Mouse (Mus musculus) forebrain, embryonic 11.5 days (tissue): ENCODE measurements around the gene Ciart. TPM values are rescaled to one million over a fixed set of nuclear protein-coding genes. Genes with fewer than 3 reads are reported as not detected.

Experiments
- ATAC-seq: fragments of 200-750 bp; cut with Nextera tagmentation; replicated peaks from 2 replicates; pipeline ENCODE4 v1.8.0; 2017; ENCODE audit warnings: moderate TSS enrichment; ENCODE audit not compliant: low FRiP score
- DNase-seq: peaks from one replicate; pipeline ENCODE4 v3.0.0-alpha.2; 2017; ENCODE audit warnings: low spot score
- H3K27ac ChIP-seq: fragments of 300-500 bp; sonication (generic); 2 replicates; pipeline ENCODE4 v1.5.1; 2014; ENCODE audit warnings: low read depth, low read length
- H3K27me3 ChIP-seq: fragments of 300-500 bp; sonication (generic); 2 replicates; pipeline ENCODE4 v1.6.1; 2014; ENCODE audit warnings: mild to moderate bottlenecking, low read length, mixed read lengths; ENCODE audit not compliant: control insufficient read depth, insufficient read depth
- H3K36me3 ChIP-seq: fragments of 300-500 bp; sonication (generic); 2 replicates; pipeline ENCODE4 v1.6.1; 2014; ENCODE audit warnings: mild to moderate bottlenecking, low read length, moderate library complexity, mixed read lengths; ENCODE audit not compliant: control insufficient read depth, insufficient read depth
- H3K4me1 ChIP-seq: fragments of 300-500 bp; sonication (generic); replicated peaks from 2 replicates; pipeline ENCODE4 v1.6.1; 2014; ENCODE audit warnings: low read length, mixed read lengths; ENCODE audit not compliant: control insufficient read depth, insufficient read depth
- H3K4me2 ChIP-seq: fragments of 300-500 bp; sonication (generic); 2 replicates; pipeline ENCODE4 v1.6.1; 2014; ENCODE audit warnings: low read depth, mild to moderate bottlenecking, low read length, moderate library complexity, mixed read lengths; ENCODE audit not compliant: severe bottlenecking
- H3K4me3 ChIP-seq: fragments of 300-500 bp; sonication (generic); 2 replicates; pipeline ENCODE4 v1.5.1; 2014; ENCODE audit warnings: low read depth, low read length
- H3K9ac ChIP-seq: fragments of 300-500 bp; sonication (generic); 2 replicates; pipeline ENCODE4 v1.6.1; 2014; ENCODE audit warnings: low read length
- H3K9me3 ChIP-seq: fragments of 300-500 bp; sonication (generic); 2 replicates; pipeline ENCODE4 v1.6.1; 2016; ENCODE audit warnings: low read length, mixed read lengths; ENCODE audit not compliant: control insufficient read depth
- WGBS: fragments of 180-500 bp; shearing (Covaris S2); extraction: QIAGEN DNeasy Blood & Tissue Kit; methylation state at CpG from one replicate; pipeline ENCODE4 v1.1.7; 2014; 5-methylcytosine and 5-hydroxymethylcytosine counted together
- polyA plus RNA-seq: library from polyadenylated mRNA; unstranded; fragments of >200 nt; fragmentation: Nextera tagmentation; extraction: Ambion mirVana; gene quantifications from 2 replicates; pipeline ENCODE4 v1.2.1, GENCODE M21; 2014

Ciart gene
- polyA plus RNA-seq: 5.8 and 7.7 TPM in 2 replicates

DNA sequence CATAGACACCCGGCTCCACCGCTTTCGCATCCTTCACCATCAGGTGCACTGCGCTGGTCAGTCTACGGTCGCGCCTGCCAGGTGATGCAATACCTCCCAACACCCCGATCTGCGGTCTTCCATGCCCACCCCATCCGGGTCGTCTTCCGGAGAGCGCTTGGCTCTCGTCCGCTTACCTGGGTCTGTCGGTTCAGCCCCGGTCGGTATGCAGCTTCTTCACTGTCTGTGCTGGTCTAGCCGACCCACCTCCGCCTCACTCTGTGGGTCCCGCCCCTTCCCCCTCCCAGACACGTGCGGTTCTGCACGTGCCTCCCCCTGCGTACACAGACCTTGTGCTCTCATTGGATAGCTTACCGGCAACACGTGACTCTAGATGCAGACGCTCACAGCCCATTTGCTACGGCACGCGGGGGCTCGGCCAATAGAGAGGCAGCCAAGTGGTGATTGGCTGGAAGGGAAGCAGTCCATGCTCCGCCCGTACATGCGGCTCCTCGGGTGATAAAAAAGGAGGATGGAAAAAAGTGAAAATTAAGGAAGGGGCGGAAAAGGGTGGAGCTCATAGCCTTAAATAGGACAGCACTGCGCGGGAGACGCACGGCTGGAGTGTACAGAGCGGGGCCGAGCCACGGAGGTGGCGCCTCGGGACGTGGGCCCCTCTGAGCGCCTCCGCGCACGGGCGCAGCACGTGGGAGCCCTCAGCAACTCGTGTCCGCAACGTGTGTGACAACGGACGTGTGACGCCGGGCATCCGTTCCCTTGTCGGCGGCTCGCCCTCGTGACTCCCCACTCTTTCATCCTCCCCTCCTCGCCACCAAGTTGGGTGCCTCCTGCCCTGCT, at the start of gene Ciart:
Gene Ciart, minus strand, starts transcription at position 273 of the 837 bp plus-strand sequence.
- Histone ChIP-seq H3K9me3 (no peaks in the 10 kb centered on the region), H3K27me3 (no peaks in the 10 kb centered on the region; the same call in 1 of the 2 replicates)

DNA sequence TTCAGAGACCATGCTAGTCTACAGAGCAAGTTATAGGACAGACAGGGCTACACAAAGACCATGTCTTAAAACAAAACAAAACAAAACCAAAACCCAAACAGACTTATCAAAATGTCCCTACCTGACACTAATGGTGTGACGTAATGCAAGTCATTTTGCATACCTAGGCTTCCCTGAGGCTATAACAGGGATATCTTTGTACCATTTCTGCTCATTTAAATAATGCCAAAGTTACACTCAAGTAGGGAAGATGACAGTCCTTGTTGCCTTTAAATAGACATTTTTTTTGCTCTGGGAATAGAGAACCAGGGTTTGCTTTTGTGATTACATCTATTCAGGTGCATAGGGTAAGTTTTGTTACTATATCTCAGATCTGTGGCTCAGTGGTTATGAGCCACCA, 49.4 kb upstream of the Ciart start:
- DNase-seq: no peak
- Histone ChIP-seq H3K4me1 (no peaks in the 10 kb centered on the region; the same call in 1 of the 2 replicates), H3K4me2 (0 out of 2 replicates have a peak overlapping the region, but pooled peaks have one; percentile 15), H3K9me3 (no peaks in the 10 kb centered on the region), H3K9ac (no peak overlapping the region), H3K27me3 (no peaks in the 10 kb centered on the region), H3K4me3 (no peak overlapping the region), H3K27ac (no peak overlapping the region), H3K36me3 (peaks cover 8% of the 10 kb centered on the region; the same call in 1 of the 2 replicates)
- 88% methylated on average over 1 of the region's 1 CpGs for WGBS
- ATAC-seq: no peak

More for the DNA sequence above, at the start of gene Ciart:
- Histone ChIP-seq H3K4me3 (peak within 1 kb of the TSS; percentile 51), H3K4me1 (peaks cover 10% of the 10 kb centered on the region), H3K4me2 (peak within 1 kb of the TSS; percentile 99), H3K9ac (peak within 1 kb of the TSS; percentile 43), H3K27ac (no peak within 1 kb of the TSS), H3K36me3 (no peaks in the 10 kb centered on the region)
- DNase-seq: peak; percentile 96
- WGBS: under 1% methylated on average over 66 of the region's 66 CpGs
- peak; percentile 100 for ATAC-seq

DNA sequence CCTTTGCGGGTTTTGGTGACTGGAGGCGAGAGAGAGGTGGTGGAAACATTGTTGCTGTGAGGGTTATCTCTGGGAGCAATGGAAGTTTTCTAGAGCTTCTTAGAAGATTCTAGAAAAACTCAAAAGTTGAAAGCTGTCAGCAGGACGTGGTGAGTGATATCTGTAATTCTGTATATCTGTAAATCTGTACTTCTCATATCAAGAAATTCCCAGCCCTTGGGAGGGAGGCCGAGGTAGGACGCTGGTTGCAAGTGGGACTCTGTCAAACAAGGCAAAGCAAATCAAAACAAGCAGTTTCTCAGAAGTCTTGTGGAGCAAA, 48.4 kb upstream of the Ciart start:
- 7% methylated on average over 5 of the region's 5 CpGs for WGBS
- Histone ChIP-seq H3K4me1 (no peaks in the 10 kb centered on the region; the same call in 1 of the 2 replicates), H3K27me3 (no peaks in the 10 kb centered on the region), H3K9me3 (no peaks in the 10 kb centered on the region), H3K9ac (peak overlapping the region; percentile 99), H3K36me3 (peaks cover 8% of the 10 kb centered on the region; the same call in 1 of the 2 replicates), H3K27ac (peak overlapping the region; percentile 91), H3K4me3 (peak overlapping the region; percentile 97), H3K4me2 (peak overlapping the region; percentile 55)
- ATAC-seq (no peak), DNase-seq (no peak)

DNA sequence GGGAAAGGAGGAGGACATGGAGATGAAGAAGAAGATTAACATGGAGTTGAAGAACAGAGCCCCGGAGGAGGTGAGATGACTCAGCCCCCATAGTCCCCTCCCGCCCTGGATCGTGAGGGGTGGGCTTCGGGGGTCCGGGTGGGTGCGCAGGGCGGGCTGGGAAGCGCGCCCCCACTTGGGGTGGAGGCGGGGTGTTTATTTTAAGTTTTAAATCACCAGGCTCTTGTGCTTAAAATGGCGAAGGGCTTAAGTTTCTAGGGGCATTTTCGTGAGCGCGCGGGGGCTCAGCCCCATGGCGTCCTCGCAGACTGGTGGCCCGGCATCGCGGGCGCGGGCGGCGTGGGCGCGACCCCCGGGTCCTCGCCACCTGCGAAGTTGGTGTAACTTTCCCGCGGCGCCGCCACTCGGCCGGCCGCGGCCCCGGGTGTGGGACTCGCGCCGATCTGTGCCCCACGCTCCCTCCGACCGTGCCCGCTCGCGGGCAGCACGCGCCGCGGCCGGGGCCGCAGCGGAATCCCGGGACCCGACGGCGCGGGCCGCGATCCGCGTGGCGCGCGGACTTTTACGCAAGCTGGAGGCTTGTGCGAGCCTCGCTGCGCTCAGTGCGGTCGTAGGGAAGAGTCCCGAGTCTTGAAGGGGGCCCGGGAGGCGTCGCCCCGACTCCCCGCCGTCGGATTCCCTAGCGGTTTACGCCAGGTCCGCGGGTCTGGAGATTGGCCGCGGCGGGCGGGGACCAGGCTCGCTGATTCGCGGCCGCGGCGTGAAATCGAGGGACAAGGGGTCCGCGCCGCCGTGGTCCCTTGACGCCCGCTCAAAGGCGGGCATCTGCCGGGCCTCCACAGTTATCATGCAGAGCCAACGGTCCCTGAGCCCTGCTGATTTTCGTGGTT, 47.8 kb upstream of the Ciart start:
- H3K4me1 ChIP-seq: no peaks in the 10 kb centered on the region; the same call in 1 of the 2 replicates
- no peaks in the 10 kb centered on the region for H3K9me3 ChIP-seq
- peak overlapping the region; percentile 97 for H3K4me3 ChIP-seq
- ATAC-seq (peak; percentile 42), DNase-seq (peak; percentile 84)
- WGBS: under 1% methylated on average over 100 of the region's 105 CpGs
- H3K36me3 ChIP-seq: peaks cover 7% of the 10 kb centered on the region; the same call in 1 of the 2 replicates
- H3K27me3 ChIP-seq: no peaks in the 10 kb centered on the region
- peak overlapping the region; percentile 91 for H3K27ac ChIP-seq
- H3K4me2 ChIP-seq: peak overlapping the region; percentile 55
- peak overlapping the region; percentile 99 for H3K9ac ChIP-seq

DNA sequence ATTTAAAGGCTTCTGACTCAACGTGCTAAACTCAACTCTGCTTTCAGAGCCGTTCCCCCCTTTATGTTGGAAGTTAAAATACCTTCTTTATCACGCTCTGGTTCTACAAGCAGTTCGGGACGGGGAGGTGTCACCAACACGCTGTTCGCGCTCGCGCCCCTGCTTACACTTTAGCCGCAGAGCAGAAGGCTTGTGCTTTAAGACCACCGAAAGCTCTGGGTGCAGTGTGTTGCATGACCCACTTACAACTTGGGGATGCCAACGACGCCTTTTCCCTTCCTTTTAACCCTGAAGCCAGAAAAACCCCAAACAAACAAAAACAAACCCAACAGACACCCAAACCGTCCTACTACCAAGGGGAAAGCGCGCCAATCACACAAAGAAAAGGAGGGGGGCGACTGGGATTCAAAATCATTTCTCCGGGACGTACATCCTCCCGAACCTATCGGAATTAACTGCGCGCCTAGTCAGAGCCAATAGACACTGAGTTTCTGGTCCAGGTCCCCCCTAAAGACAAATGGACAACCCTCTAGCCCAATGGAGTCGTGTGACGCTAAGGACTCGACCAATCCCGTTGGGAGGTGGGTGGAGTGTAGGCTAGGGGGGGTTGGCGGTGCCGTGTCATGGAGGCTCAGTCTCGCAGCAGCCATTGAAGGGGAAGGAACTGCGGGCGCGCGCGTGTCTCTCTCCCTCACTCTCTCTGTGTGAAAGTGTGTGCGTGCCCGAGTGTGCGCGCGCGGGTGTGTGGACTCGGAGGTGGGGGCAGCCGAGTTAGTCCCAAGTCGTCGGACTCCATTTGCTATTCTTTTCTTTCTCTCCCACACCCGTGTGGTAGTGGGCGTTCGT, 46.8 kb upstream of the Ciart start, which contains the start of gene Anp32e:
Gene Anp32e, plus strand, starts transcription at position 589 of the 846 bp plus-strand sequence.
- H3K4me2 ChIP-seq: peak within 1 kb of the TSS; percentile 55
- H3K4me1 ChIP-seq: no peaks in the 10 kb centered on the region; the same call in 1 of the 2 replicates
- peaks cover 1% of the 10 kb centered on the region; the same call in 1 of the 2 replicates for H3K36me3 ChIP-seq
- peak within 1 kb of the TSS; percentile 91 for H3K27ac ChIP-seq
- peak; percentile 98 for DNase-seq
- H3K9ac ChIP-seq: peak within 1 kb of the TSS; percentile 99
- no peaks in the 10 kb centered on the region for H3K27me3 ChIP-seq
- peak; percentile 100 for ATAC-seq
- H3K9me3 ChIP-seq: no peaks in the 10 kb centered on the region
- H3K4me3 ChIP-seq: peak within 1 kb of the TSS; percentile 97
- 1% methylated on average over 49 of the region's 49 CpGs for WGBS

DNA sequence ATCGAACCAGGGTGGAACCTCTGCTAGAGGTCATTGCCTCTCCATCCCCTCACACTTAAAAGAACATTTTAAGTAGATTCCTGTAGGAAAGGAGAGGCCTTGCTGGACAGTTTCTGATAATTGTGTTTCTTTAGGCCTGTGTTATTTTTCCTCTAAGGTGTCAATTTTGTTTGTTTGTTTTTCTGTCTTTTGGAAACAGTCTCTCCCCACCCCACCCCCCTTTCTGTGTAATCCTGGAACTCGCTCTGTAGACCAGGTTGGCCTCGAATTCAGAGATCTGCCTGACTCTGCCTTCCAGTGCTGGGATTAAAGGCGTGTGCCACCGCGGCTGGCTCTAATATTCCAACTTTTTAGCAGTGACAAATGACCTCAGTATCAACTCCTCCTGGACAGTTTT, 46.2 kb upstream of the Ciart start:
- Histone ChIP-seq H3K4me1 (no peaks in the 10 kb centered on the region; the same call in 1 of the 2 replicates), H3K4me2 (peak overlapping the region; percentile 51; the same call in 1 of the 2 replicates), H3K9ac (peak overlapping the region; percentile 63), H3K4me3 (peak overlapping the region; percentile 97), H3K9me3 (no peaks in the 10 kb centered on the region), H3K27me3 (no peaks in the 10 kb centered on the region), H3K36me3 (no peaks in the 10 kb centered on the region), H3K27ac (peak overlapping the region; percentile 84)
- 82% methylated on average over 6 of the region's 6 CpGs for WGBS
- ATAC-seq (0 out of 2 replicates have a peak, but pooled peaks have one; percentile 0), DNase-seq (no peak)

DNA sequence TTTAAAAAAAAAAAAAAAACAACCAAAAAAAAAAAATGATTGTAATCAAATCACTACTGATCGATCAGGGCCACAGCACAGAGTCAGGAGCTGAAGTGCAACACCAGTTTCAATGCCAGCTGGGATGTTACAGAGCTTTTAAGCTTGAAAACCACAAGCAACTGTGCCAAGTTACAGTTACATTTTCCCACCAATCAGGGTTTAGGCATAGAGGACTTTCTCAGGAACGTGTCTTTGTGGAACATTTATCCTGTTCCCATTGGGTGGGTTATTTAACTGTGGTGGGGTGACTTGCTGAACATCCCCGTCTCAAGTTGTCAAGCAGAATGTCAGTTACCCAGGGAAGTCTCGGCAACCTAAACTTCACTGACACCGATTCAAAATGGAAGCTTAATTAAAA, 43.0 kb upstream of the Ciart start:
- Histone ChIP-seq H3K9ac (no peak overlapping the region), H3K27ac (no peak overlapping the region), H3K4me2 (no peak overlapping the region), H3K4me3 (no peak overlapping the region), H3K27me3 (no peaks in the 10 kb centered on the region), H3K9me3 (no peaks in the 10 kb centered on the region), H3K4me1 (no peaks in the 10 kb centered on the region), H3K36me3 (no peaks in the 10 kb centered on the region)
- 86% methylated on average over 5 of the region's 5 CpGs for WGBS
- ATAC-seq (no peak), DNase-seq (no peak)
